Mouse (Mus musculus) kidney, adult 11 months (tissue): ENCODE results near the gene Grid1.
A peak's percentile ranks its signal among the peaks of the same experiment; 100 is the strongest.

Experiments used
- DNase-seq: peaks from one replicate; pipeline ENCODE4 v3.0.0; 2022

Gene Grid1

GRCm38 (mm10) chr14:34819919-34820652 is at the start of gene Grid1:
Gene Grid1 (plus strand): TSS chr14:34820108.
- DNase-seq: peak; percentile 1

- DNase-seq: no peak
These were observed 49.4 kb upstream of the Grid1 start for GRCm38 (mm10) chr14:34770467-34770866.

- no peak for DNase-seq
These were observed 48.3 kb upstream of the Grid1 start for GRCm38 (mm10) chr14:34771601-34772000.

- no peak for DNase-seq
These were observed 47.8 kb upstream of the Grid1 start for GRCm38 (mm10) chr14:34772132-34772531.

- DNase-seq: no peak
These were observed 46.2 kb upstream of the Grid1 start for GRCm38 (mm10) chr14:34773681-34774080.

GRCm38 (mm10) chr14:34774231-34774630 is 45.7 kb upstream of the Grid1 start:
- no peak for DNase-seq

GRCm38 (mm10) chr14:34776719-34777385 is 43.1 kb upstream of the Grid1 start:
- DNase-seq: no peak

- no peak for DNase-seq
These were observed 42.1 kb upstream of the Grid1 start for GRCm38 (mm10) chr14:34777810-34778209.

- no peak for DNase-seq
These were observed 41.1 kb upstream of the Grid1 start for GRCm38 (mm10) chr14:34778760-34779159.

GRCm38 (mm10) chr14:34793406-34794037 is 26.4 kb upstream of the Grid1 start:
- no peak for DNase-seq

- DNase-seq: no peak
These were observed 9.0 kb upstream of the Grid1 start for GRCm38 (mm10) chr14:34810763-34811489.

- no peak for DNase-seq
These were observed 8.5 kb upstream of the Grid1 start for GRCm38 (mm10) chr14:34811490-34811808.

GRCm38 (mm10) chr14:34816301-34816700 is 3.6 kb upstream of the Grid1 start:
- no peak for DNase-seq

- peak; percentile 0 for DNase-seq
These were observed 1.4 kb upstream of the Grid1 start for GRCm38 (mm10) chr14:34818387-34818980.

- peak; percentile 1 for DNase-seq
These were observed 588 bp upstream of the Grid1 start for GRCm38 (mm10) chr14:34819121-34819918.

GRCm38 (mm10) chr14:34820653-34821005 is 721 bp downstream of the Grid1 start:
- peak; percentile 1 for DNase-seq

GRCm38 (mm10) chr14:34821131-34821790 is 1.4 kb downstream of the Grid1 start:
- peak; percentile 1 for DNase-seq

GRCm38 (mm10) chr14:34823136-34823535 is 3.2 kb downstream of the Grid1 start:
- peak; percentile 24 for DNase-seq

GRCm38 (mm10) chr14:34824186-34824585 is 4.3 kb downstream of the Grid1 start:
- DNase-seq: no peak

GRCm38 (mm10) chr14:34825902-34826301 is 6.0 kb downstream of the Grid1 start:
- DNase-seq: peak; percentile 40

GRCm38 (mm10) chr14:34829831-34830230 is 9.9 kb downstream of the Grid1 start:
- no peak for DNase-seq

GRCm38 (mm10) chr14:34837145-34837544 is 17.2 kb downstream of the Grid1 start:
- no peak for DNase-seq
